In genomic region chr6:86683872-86684654, GRCm38 (mm10) we compare ENCODE assay signal across 7 mouse cellular contexts. TPM values are rescaled to one million over a fixed set of nuclear protein-coding genes. Genes with fewer than 3 reads are reported as not detected.
DNase-seq lines count a peak whose midpoint lies in the region; ATAC-seq lines count a peak whose summit lies in the region.

Snrnp27 (minus strand) TSS chr6:86684522.

- peak within 1 kb of the TSS; percentile 66 for H3K4me2 ChIP-seq in intestine, embryonic 16.5 days (ENCODE audit: low read depth, low read length)
- peak within 1 kb of the TSS; percentile 50 for H3K4me2 ChIP-seq in midbrain, embryonic 11.5 days

- H3K4me1 ChIP-seq in intestine, embryonic 16.5 days (ENCODE audit: control insufficient read depth, insufficient read depth, low read length), result 0 out of 2 replicates have a peak, but pooled peaks cover 3% of the 10 kb centered on the region
- peaks cover 6% of the 10 kb centered on the region; the same call in 1 of the 2 replicates for H3K4me1 ChIP-seq in midbrain, embryonic 11.5 days (ENCODE audit: control insufficient read depth, insufficient read depth, low read length)

- H3K9me3 ChIP-seq in intestine, embryonic 16.5 days (ENCODE audit: control insufficient read depth, low read length), result no peaks in the 10 kb centered on the region
- H3K9me3 ChIP-seq in midbrain, embryonic 11.5 days (ENCODE audit: control insufficient read depth, low read length), result no peaks in the 10 kb centered on the region

- H3K9ac ChIP-seq in intestine, embryonic 16.5 days (ENCODE audit: low read depth, low read length), result peak within 1 kb of the TSS; percentile 75
- peak within 1 kb of the TSS; percentile 85 for H3K9ac ChIP-seq in midbrain, embryonic 11.5 days (ENCODE audit: low read length)

- intact Hi-C loops in left cerebral cortex, postnatal 36 days (cut with DNase I), result no loop called here

- 2% methylated on average over 36 of the region's 36 CpGs for WGBS in intestine, embryonic 16.5 days
- 3% methylated on average over 35 of the region's 36 CpGs for whole genome bisulfite sequencing in midbrain, embryonic 11.5 days

- peak; percentile 98 for ATAC-seq in intestine, embryonic 16.5 days
- ATAC-seq in midbrain, embryonic 11.5 days (ENCODE audit: low FRiP score), result peak; percentile 89

- H3K36me3 ChIP-seq in intestine, embryonic 16.5 days (ENCODE audit: control insufficient read depth, insufficient read depth, low read length), result peaks cover 16% of the 10 kb centered on the region; the same call in 1 of the 2 replicates
- H3K36me3 ChIP-seq in midbrain, embryonic 11.5 days (ENCODE audit: control insufficient read depth, insufficient read depth, low read length), result peaks cover 13% of the 10 kb centered on the region

- DNase-seq in adrenal gland, adult 8-10 months, result peak; percentile 85
- DNase-seq in embryo, embryonic 9.5 days (ENCODE audit: extremely low spot score), result peak; percentile 95
- DNase-seq in gastrocnemius, postnatal 4 days (ENCODE audit: low spot score in 2 of 2), result peak; percentile 84 to 91
- peak; percentile 91 to 92 for DNase-seq in left cerebral cortex, postnatal 36 days (ENCODE audit: low spot score in 2 of 2)
- DNase-seq in midbrain, embryonic 11.5 days (ENCODE audit: low spot score, missing footprints), result peak; percentile 99
- DNase-seq in skeletal muscle tissue, adult 2 months (ENCODE audit: low read depth, low spot score), result peak; percentile 87

- peak within 1 kb of the TSS; percentile 60 for H3K4me3 ChIP-seq in intestine, embryonic 16.5 days (ENCODE audit: low read length)
- H3K4me3 ChIP-seq in midbrain, embryonic 11.5 days (ENCODE audit: low read depth, low read length), result peak within 1 kb of the TSS; percentile 83

- no peaks in the 10 kb centered on the region for H3K27me3 ChIP-seq in intestine, embryonic 16.5 days (replicated peaks; ENCODE audit: control insufficient read depth, insufficient read depth, low read length)
- no peaks in the 10 kb centered on the region for H3K27me3 ChIP-seq in midbrain, embryonic 11.5 days (ENCODE audit: control insufficient read depth, insufficient read depth, low read length)

- H3K27ac ChIP-seq in intestine, embryonic 16.5 days (ENCODE audit: low read length), result peak within 1 kb of the TSS; percentile 50
- no peak within 1 kb of the TSS; the same call in 1 of the 2 replicates for H3K27ac ChIP-seq in midbrain, embryonic 11.5 days (ENCODE audit: low read depth, low read length)

RNA-seq across cellular contexts. Expression of gene Snrnp27, which starts in this region (rescaled TPM):
- 10 to 100 TPM; 54.4 to 57.5 (median 55.9) TPM for total RNA-seq in adrenal gland, adult 8-10 months (2022)
- 10 to 100 TPM; 80.8 to 86.3 TPM for total RNA-seq in gastrocnemius, postnatal 4 days (2021)
- 85.1 and 85.3 TPM in 2 replicates for polyA plus RNA-seq in intestine, embryonic 16.5 days (2015; fragmentation: Nextera tagmentation; extraction: Ambion mirVana)
- 10 to 100 TPM; 52.6 to 58.8 TPM for total RNA-seq in left cerebral cortex, postnatal 36 days (2021)
- polyA plus RNA-seq in midbrain, embryonic 11.5 days (2014; fragmentation: Nextera tagmentation; extraction: Ambion mirVana), result 137 and 160 TPM in 2 replicates
